Mouse (Mus musculus) mouse embryonic stem cell (cell line): Measurements from ENCODE around the gene Fance.

ENCODE experiments used
- in situ Hi-C, 2 experiments: fragments of 300-500 bp; cut with MboI; formaldehyde crosslinking; loops; 1 replicate in 1 of 2; 3 replicates in 1 of 2; pipeline ENCODE4 v1.14.3; 2019 to 2020; ENCODE audit warnings: low sequenced_read_pairs in 2 of 2, low pct_unique_long_range_greater_than_20kb in 1 of 2, mixed read lengths in 1 of 2; ENCODE audit not compliant: unreplicated experiment in 1 of 2

Fance gene

GRCm38 (mm10) chr17:28313212-28313879 lies at the start of gene Fance:
Fance (plus strand) TSS chr17:28313519.
- in situ Hi-C loops = no loop called here

- in situ Hi-C loops = no loop called here
Measured at GRCm38 (mm10) chr17:28267251-28267650, 46.1 kb upstream of the Fance start.

- in situ Hi-C loops = no loop called here
Measured at GRCm38 (mm10) chr17:28270165-28270564, 43.2 kb upstream of the Fance start.

GRCm38 (mm10) chr17:28271537-28272266 lies 41.6 kb upstream of the Fance start:
- in situ Hi-C loops = no loop called here

GRCm38 (mm10) chr17:28272281-28272680 lies 41.0 kb upstream of the Fance start:
- in situ Hi-C loops = no loop called here

- in situ Hi-C loops = no loop called here
Measured at GRCm38 (mm10) chr17:28272837-28273236, 40.5 kb upstream of the Fance start.

- in situ Hi-C loops = no loop called here
Measured at GRCm38 (mm10) chr17:28274739-28275138, 38.6 kb upstream of the Fance start.

GRCm38 (mm10) chr17:28277226-28277625 lies 36.1 kb upstream of the Fance start:
- in situ Hi-C loops = no loop called here

GRCm38 (mm10) chr17:28277721-28278120 lies 35.6 kb upstream of the Fance start:
- in situ Hi-C loops = no loop called here

GRCm38 (mm10) chr17:28278156-28278555 lies 35.2 kb upstream of the Fance start:
- in situ Hi-C loops = no loop called here

- in situ Hi-C loops = no loop called here
Measured at GRCm38 (mm10) chr17:28279236-28279635, 34.1 kb upstream of the Fance start.

GRCm38 (mm10) chr17:28279780-28280422 lies 33.4 kb upstream of the Fance start:
- in situ Hi-C loops = no loop called here

GRCm38 (mm10) chr17:28280423-28280800 lies 32.9 kb upstream of the Fance start:
- in situ Hi-C loops = no loop called here

- in situ Hi-C loops = no loop called here
Measured at GRCm38 (mm10) chr17:28280831-28281377, 32.4 kb upstream of the Fance start.

- in situ Hi-C loops = no loop called here
Measured at GRCm38 (mm10) chr17:28281866-28282441, 31.4 kb upstream of the Fance start.

GRCm38 (mm10) chr17:28283199-28283598 lies 30.1 kb upstream of the Fance start:
- in situ Hi-C loops = no loop called here

- in situ Hi-C loops = no loop called here
Measured at GRCm38 (mm10) chr17:28286133-28286532, 27.2 kb upstream of the Fance start.

- in situ Hi-C loops = no loop called here
Measured at GRCm38 (mm10) chr17:28286964-28287363, 26.4 kb upstream of the Fance start.

- in situ Hi-C loops = no loop called here
Measured at GRCm38 (mm10) chr17:28287578-28287977, 25.7 kb upstream of the Fance start.
